Mouse (Mus musculus) limb, embryonic 11.5 days (tissue): ENCODE data around the gene Aldh3b1. TPM values are rescaled to one million over a fixed set of nuclear protein-coding genes. Genes with fewer than 3 reads are reported as not detected.

Experiments
- ATAC-seq: fragments of 200-750 bp; cut with Nextera tagmentation; 2 replicates; pipeline ENCODE4 v1.8.0; 2017; ENCODE audit warnings: low read depth; ENCODE audit not compliant: insufficient number of reproducible peaks, low FRiP score, low TSS enrichment
- DNase-seq: peaks from one replicate; pipeline ENCODE4 v3.0.0-alpha.2; 2015; ENCODE audit warnings: low spot score
- H3K27ac ChIP-seq: fragments of 300-500 bp; sonication (generic); replicated peaks from 2 replicates; pipeline ENCODE4 v1.5.1; 2014; ENCODE audit warnings: low read depth, mild to moderate bottlenecking, low read length
- H3K27me3 ChIP-seq: fragments of 300-500 bp; sonication (generic); 2 replicates; pipeline ENCODE4 v1.6.1; 2014; ENCODE audit warnings: mild to moderate bottlenecking, low read length, mixed read lengths; ENCODE audit not compliant: control insufficient read depth, insufficient read depth
- H3K36me3 ChIP-seq: fragments of 300-500 bp; sonication (generic); 2 replicates; pipeline ENCODE4 v1.6.1; 2014; ENCODE audit warnings: mild to moderate bottlenecking, low read length, moderate library complexity, mixed read lengths; ENCODE audit not compliant: control insufficient read depth, insufficient read depth
- H3K4me1 ChIP-seq: fragments of 300-500 bp; sonication (generic); 2 replicates; pipeline ENCODE4 v1.6.1; 2014; ENCODE audit warnings: low read length, mixed read lengths; ENCODE audit not compliant: control insufficient read depth, insufficient read depth
- H3K4me2 ChIP-seq: fragments of 300-500 bp; sonication (generic); 2 replicates; pipeline ENCODE4 v1.6.1; 2014; ENCODE audit warnings: low read depth, mild to moderate bottlenecking, moderate library complexity; ENCODE audit not compliant: severe bottlenecking
- H3K4me3 ChIP-seq: fragments of 300-500 bp; sonication (generic); 2 replicates; pipeline ENCODE4 v1.5.1; 2014; ENCODE audit warnings: low read depth, low read length
- H3K9ac ChIP-seq: fragments of 300-500 bp; sonication (generic); 2 replicates; pipeline ENCODE4 v1.6.1; 2014; ENCODE audit warnings: mild to moderate bottlenecking, low read length
- H3K9me3 ChIP-seq: fragments of 300-500 bp; sonication (generic); 2 replicates; pipeline ENCODE4 v1.6.1; 2016; ENCODE audit warnings: low read length; ENCODE audit not compliant: control insufficient read depth
- WGBS: fragments of 180-500 bp; shearing (Covaris S2); extraction: QIAGEN DNeasy Blood & Tissue Kit; methylation state at CpG from one replicate; pipeline ENCODE4 v1.1.7; 2014; 5-methylcytosine and 5-hydroxymethylcytosine counted together
- polyA plus RNA-seq: library from polyadenylated mRNA; unstranded; fragments of >200 nt; fragmentation: Nextera tagmentation; extraction: Ambion mirVana; gene quantifications from 2 replicates; pipeline ENCODE4 v1.2.1, GENCODE M21; 2014

Aldh3b1 gene
- polyA plus RNA-seq, 1 experiment from 2014 or later, result 0.47 TPM

DNA sequence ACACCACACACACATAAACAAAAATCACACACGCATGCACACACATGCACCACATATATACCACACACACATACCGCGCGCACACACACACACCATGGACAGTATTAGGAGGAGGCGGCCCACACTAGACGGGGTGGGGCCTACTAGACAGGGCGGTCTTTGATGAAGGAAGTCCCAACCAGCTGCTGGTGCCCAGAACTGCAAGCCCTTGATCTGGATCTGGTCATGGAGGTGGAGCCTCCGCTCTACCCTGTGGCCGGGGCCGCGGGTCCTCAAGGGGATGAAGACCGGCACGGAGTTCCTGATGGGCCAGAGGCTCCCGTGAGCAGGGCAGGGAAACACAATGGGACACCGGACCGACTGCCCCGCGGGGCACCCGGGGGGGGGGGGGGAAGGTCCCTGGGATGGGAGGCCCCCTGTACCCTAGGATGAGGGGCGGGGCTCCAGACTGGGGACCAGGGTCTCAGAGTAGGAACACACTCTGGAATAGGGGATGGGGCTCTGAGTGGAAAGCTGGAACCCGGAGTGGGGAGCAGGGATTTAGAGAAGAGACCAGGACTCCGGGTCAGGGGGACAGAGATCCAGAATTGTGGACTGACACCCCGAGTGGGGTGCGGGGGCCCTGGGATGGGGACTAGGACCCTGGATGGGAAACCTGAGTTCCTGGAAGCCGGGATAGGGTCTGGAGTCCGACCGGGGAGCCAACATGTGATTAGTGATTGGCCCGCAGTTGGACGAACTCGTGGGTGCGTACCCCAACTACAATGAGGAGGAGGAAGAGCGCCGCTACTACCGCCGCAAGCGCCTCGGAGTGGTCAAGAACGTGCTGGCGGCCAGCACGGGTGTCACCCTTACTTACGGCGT is 5.7 kb upstream of the Aldh3b1 start, which contains the start of gene Unc93b1:
Gene Unc93b1 (plus strand): TSS at position 155 of the 864 bp plus-strand sequence.
- 0 out of 2 replicates have a peak, but pooled peaks cover 7% of the 10 kb centered on the region for H3K4me1 ChIP-seq
- H3K27ac ChIP-seq, result no peak within 1 kb of the TSS
- WGBS, result 5% methylated on average over 41 of the region's 42 CpGs
- no peaks in the 10 kb centered on the region for H3K27me3 ChIP-seq
- peak within 1 kb of the TSS; percentile 55 for H3K9ac ChIP-seq
- peak; percentile 84 for ATAC-seq
- peak; percentile 74 for DNase-seq
- H3K9me3 ChIP-seq, result no peaks in the 10 kb centered on the region
- H3K4me2 ChIP-seq, result peak within 1 kb of the TSS; percentile 80
- H3K4me3 ChIP-seq, result peak within 1 kb of the TSS; percentile 45
- no peaks in the 10 kb centered on the region for H3K36me3 ChIP-seq

DNA sequence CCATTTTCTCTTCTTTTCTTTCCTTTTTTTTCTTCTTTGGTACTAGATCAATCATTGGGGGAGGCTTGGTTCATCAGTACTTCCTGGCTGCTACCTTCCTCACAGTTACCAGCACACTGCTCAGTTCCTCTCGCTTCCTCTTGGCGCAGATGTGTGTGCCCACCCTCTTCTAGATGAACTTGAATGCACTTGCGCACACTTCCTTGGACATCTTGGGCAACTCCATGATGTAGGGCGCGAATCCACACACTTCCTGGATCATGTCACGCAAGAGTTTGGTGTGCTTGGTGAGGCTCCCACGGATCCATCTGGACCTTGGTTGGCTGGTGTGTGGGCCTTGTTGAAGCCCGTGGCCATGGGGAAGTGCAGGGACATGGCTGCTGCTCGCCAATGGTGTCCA is 2.1 kb upstream of the Aldh3b1 start:
- Histone ChIP-seq H3K36me3 (no peaks in the 10 kb centered on the region), H3K27ac (no peak overlapping the region), H3K4me2 (no peak overlapping the region), H3K4me3 (no peak overlapping the region), H3K27me3 (no peaks in the 10 kb centered on the region), H3K9me3 (no peaks in the 10 kb centered on the region), H3K9ac (no peak overlapping the region), H3K4me1 (0 out of 2 replicates have a peak, but pooled peaks cover 7% of the 10 kb centered on the region)
- no peak for ATAC-seq
- WGBS, result 91% methylated on average over 9 of the region's 9 CpGs
- no peak for DNase-seq

DNA sequence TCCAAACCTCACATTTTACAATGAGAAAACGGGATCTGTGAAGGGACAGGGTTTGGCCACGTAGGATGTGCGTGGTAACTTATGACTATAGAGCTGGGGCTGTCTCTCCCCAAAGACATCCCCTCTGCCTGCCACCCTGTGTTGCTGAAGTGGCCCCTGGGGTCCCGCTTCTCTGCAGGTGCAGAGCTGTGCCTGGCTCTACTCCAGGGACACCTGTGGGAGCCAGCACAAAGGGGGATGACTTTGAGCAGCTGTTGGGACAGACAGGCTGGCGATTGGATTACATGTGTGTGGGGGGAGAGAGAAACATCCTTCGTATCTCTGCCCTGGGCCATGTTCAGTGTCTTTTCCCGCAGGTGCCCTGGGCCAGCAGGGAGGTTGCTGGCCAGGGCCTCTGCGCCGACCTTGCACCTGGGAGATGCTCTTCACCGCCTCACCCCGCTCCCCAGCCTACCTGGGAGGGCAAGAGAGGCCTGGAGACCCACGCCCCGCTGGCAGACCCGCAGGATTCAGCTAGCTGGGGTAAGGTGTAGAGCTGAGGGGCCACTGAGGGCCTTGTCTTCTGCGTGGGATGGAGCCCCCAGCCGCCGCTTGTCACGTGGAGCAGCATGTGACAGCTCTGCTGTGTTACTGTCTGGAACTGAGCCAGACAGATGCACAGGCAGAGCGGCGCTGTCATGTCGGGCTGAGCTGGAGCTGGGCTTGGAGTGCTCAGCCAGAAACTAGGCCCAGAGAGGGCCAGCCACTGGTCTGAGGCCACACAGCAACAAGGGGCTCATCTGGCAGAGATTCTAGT is 852 bp upstream of the Aldh3b1 start:
- ATAC-seq (no peak), DNase-seq (no peak)
- Histone ChIP-seq H3K27ac (no peak overlapping the region), H3K4me2 (no peak overlapping the region), H3K4me3 (no peak overlapping the region), H3K36me3 (no peaks in the 10 kb centered on the region), H3K9me3 (no peaks in the 10 kb centered on the region), H3K27me3 (no peaks in the 10 kb centered on the region), H3K4me1 (0 out of 2 replicates have a peak, but pooled peaks cover 4% of the 10 kb centered on the region), H3K9ac (no peak overlapping the region)
- WGBS, result 78% methylated on average over 21 of the region's 21 CpGs

DNA sequence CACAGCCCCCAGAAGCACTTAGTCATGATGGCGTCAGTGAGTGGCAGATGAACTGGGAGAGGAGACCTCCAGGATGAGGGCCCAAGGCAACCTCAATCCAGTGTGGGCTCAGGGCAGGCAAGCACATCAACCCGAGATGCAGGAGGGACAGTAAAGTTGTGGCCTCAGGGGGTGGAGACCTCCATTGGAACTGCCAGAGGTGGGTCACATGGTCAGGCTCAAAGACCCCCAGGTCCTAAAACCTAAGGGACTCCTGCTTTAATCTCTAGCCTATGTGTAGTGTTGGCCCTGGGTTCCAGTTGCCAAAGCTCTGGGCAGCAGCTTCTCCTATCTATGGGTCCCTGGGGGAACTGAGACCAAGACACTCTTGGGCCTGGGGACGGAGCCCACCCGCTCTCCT is 829 bp downstream of the Aldh3b1 start:
- WGBS, result 87% methylated on average over 4 of the region's 4 CpGs
- Histone ChIP-seq H3K4me3 (no peak overlapping the region), H3K4me2 (no peak overlapping the region), H3K9me3 (no peaks in the 10 kb centered on the region), H3K4me1 (no peaks in the 10 kb centered on the region), H3K27ac (no peak overlapping the region), H3K9ac (no peak overlapping the region), H3K36me3 (no peaks in the 10 kb centered on the region), H3K27me3 (no peaks in the 10 kb centered on the region)
- DNase-seq (no peak), ATAC-seq (no peak)

DNA sequence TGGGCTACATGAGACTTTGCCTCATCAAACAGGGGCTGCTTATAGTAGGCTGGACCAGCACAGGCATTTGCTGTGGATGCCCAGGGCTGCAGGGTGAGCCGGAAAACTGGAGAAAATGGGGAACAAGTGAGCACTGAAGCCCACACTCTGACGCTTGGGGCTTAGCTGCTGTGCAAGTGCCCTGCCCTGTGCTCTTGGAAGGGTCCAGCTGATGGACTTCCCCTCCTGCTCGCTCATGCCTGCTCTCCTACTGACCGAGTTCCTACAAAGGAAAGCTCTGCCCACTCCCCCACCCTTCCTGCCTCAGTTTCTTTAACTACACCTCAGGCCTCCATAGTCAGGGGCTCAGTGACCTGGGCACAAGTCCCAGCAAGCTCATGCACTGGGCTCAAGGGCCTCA is 1.6 kb downstream of the Aldh3b1 start:
- WGBS, result 89% methylated on average over 4 of the region's 4 CpGs
- ATAC-seq (no peak), DNase-seq (no peak)
- no peaks in the 10 kb centered on the region for H3K4me1 ChIP-seq
- H3K4me2 ChIP-seq, result no peak overlapping the region
- no peaks in the 10 kb centered on the region for H3K36me3 ChIP-seq
- H3K4me3 ChIP-seq, result no peak overlapping the region
- H3K27ac ChIP-seq, result no peak overlapping the region
- H3K9me3 ChIP-seq, result no peaks in the 10 kb centered on the region
- no peak overlapping the region for H3K9ac ChIP-seq
- no peaks in the 10 kb centered on the region for H3K27me3 ChIP-seq

DNA sequence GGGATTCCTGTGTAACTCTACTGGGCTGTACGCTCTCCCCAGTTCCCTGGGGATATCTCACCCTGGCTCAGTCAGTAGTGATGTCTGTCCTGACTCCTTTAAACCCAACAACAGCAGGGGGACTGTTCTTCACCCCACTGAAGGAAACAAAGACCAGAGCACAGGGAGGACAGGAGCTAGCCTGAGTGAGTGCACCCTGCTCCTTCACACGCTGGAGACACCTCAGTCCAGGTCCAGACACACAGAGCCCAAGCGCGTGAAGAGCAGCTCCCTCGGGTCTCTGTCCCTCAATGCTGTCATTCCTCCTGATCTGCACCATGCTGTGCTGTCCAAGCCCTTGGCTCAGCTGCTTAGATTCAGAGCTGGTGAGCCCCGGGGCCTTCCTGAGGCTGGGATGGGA is 2.9 kb downstream of the Aldh3b1 start:
- no peaks in the 10 kb centered on the region for H3K36me3 ChIP-seq
- H3K4me2 ChIP-seq, result no peak overlapping the region
- H3K9me3 ChIP-seq, result no peaks in the 10 kb centered on the region
- H3K4me1 ChIP-seq, result no peaks in the 10 kb centered on the region
- no peaks in the 10 kb centered on the region for H3K27me3 ChIP-seq
- 67% methylated on average over 6 of the region's 6 CpGs for WGBS
- ATAC-seq (no peak), DNase-seq (no peak)
- H3K9ac ChIP-seq, result no peak overlapping the region
- no peak overlapping the region for H3K27ac ChIP-seq
- H3K4me3 ChIP-seq, result no peak overlapping the region

DNA sequence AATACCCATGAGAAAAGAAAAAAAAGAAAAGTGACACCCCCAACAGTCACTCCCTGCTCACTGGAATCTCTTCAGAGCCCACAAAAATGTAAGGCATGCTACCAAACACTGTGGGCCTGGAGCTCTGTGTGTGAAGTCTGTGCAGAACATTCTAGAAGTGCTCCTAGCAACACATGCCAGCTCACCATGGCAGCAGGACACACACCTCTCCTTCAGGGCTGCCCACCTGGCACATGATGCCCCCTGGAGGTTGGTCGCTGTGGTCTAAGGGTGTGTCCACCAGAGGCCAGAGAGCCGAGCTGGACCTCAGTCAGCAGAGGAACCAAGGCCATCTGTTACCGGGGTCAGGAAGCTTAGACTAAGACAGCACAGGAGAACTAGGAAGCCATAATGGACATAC is 3.3 kb downstream of the Aldh3b1 start:
- H3K4me3 ChIP-seq, result no peak overlapping the region
- H3K27me3 ChIP-seq, result no peaks in the 10 kb centered on the region
- H3K9me3 ChIP-seq, result no peaks in the 10 kb centered on the region
- no peak for ATAC-seq
- H3K27ac ChIP-seq, result no peak overlapping the region
- no peak overlapping the region for H3K9ac ChIP-seq
- no peak for DNase-seq
- H3K4me2 ChIP-seq, result no peak overlapping the region
- H3K4me1 ChIP-seq, result no peaks in the 10 kb centered on the region
- H3K36me3 ChIP-seq, result no peaks in the 10 kb centered on the region
- 68% methylated on average over 3 of the region's 3 CpGs for WGBS

DNA sequence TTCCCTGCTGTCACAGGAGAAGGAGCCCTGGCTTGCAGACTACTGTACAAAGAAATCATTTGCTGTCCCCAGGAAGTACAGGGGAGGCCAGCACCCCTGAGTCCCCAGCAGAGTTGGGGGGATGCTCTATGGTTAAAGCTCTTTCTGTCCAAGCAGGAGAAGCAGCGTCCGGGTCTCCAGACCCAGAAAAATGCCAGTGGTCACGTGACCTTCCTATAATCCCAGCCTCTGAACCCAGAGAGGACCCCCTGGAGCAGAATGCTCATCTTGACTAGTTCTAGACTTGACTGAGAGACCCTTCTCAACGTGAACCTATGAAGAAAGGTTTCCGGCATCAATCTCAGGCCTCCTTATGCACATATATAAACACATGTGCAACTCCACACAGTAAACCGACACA is 3.7 kb downstream of the Aldh3b1 start:
- no peak overlapping the region for H3K4me2 ChIP-seq
- no peak overlapping the region for H3K9ac ChIP-seq
- DNase-seq (no peak), ATAC-seq (no peak)
- no peak overlapping the region for H3K4me3 ChIP-seq
- no peaks in the 10 kb centered on the region for H3K9me3 ChIP-seq
- no peaks in the 10 kb centered on the region for H3K27me3 ChIP-seq
- H3K36me3 ChIP-seq, result no peaks in the 10 kb centered on the region
- H3K27ac ChIP-seq, result no peak overlapping the region
- no peaks in the 10 kb centered on the region for H3K4me1 ChIP-seq
- WGBS, result 85% methylated on average over 6 of the region's 6 CpGs
